Mouse (Mus musculus): ENCODE measurements around the gene Pelp1. TPM values are rescaled to one million over a fixed set of nuclear protein-coding genes. Genes with fewer than 3 reads are reported as not detected.
A peak's percentile ranks its signal among the peaks of the same experiment; 100 is the strongest.
"Not testable (repeated sequence)": the region's sequence is repeated elsewhere in the genome, so short reads cannot be mapped to it uniquely, and the experiment has no call there.

Pelp1 gene
- polyA plus RNA-seq, 1 experiment from 2014 or later = 33.7 TPM

- Histone ChIP-seq H3K27me3 (no peaks in the 10 kb centered on the region; the same call in 1 of the 2 replicates), H3K27ac (no peak overlapping the region), H3K4me3 (no peak overlapping the region), H3K36me3 (no peaks in the 10 kb centered on the region), H3K4me2 (no peak overlapping the region), H3K9ac (no peak overlapping the region), H3K4me1 (no peaks in the 10 kb centered on the region), H3K9me3 (no peaks in the 10 kb centered on the region)
- no peak for ATAC-seq (ENCODE audit: insufficient number of reproducible peaks, low FRiP score, low TSS enrichment, low read depth)
- WGBS = 64% methylated on average over 7 of the region's 7 CpGs
Measured at GRCm38 (mm10) chr11:70372849-70373557, 36.8 kb downstream of the Pelp1 start.

GRCm38 (mm10) chr11:70372396-70372795, 37.4 kb downstream of the Pelp1 start:
- Histone ChIP-seq H3K4me3 (no peak overlapping the region), H3K4me1 (no peaks in the 10 kb centered on the region), H3K9me3 (no peaks in the 10 kb centered on the region), H3K27ac (no peak overlapping the region), H3K4me2 (no peak overlapping the region), H3K27me3 (no peaks in the 10 kb centered on the region; the same call in 1 of the 2 replicates), H3K9ac (no peak overlapping the region), H3K36me3 (no peaks in the 10 kb centered on the region)
- ATAC-seq (ENCODE audit: insufficient number of reproducible peaks, low FRiP score, low TSS enrichment, low read depth) = no peak

GRCm38 (mm10) chr11:70368626-70369025, 41.2 kb downstream of the Pelp1 start:
- not testable (repeated sequence) for H3K4me2 ChIP-seq; H3K27ac ChIP-seq; ATAC-seq (ENCODE audit: insufficient number of reproducible peaks, low FRiP score, low TSS enrichment, low read depth); H3K9ac ChIP-seq; H3K36me3 ChIP-seq; H3K9me3 ChIP-seq; H3K4me3 ChIP-seq; H3K27me3 ChIP-seq; H3K4me1 ChIP-seq
- WGBS = 68% methylated on average over 2 of the region's 2 CpGs

- H3K27me3 ChIP-seq; H3K27ac ChIP-seq; H3K4me3 ChIP-seq; ATAC-seq (ENCODE audit: insufficient number of reproducible peaks, low FRiP score, low TSS enrichment, low read depth); H3K9ac ChIP-seq; H3K9me3 ChIP-seq; H3K4me2 ChIP-seq; H3K4me1 ChIP-seq; H3K36me3 ChIP-seq: not testable (repeated sequence)
- 81% methylated on average over 6 of the region's 6 CpGs for whole genome bisulfite sequencing
Measured at GRCm38 (mm10) chr11:70367701-70368100, 42.1 kb downstream of the Pelp1 start.

- no peak within 1 kb of the TSS for H3K9ac ChIP-seq
- ATAC-seq (ENCODE audit: insufficient number of reproducible peaks, low FRiP score, low TSS enrichment, low read depth) = no peak
- no peaks in the 10 kb centered on the region for H3K36me3 ChIP-seq
- peaks cover 10% of the 10 kb centered on the region for H3K4me1 ChIP-seq
- H3K27ac ChIP-seq = no peak within 1 kb of the TSS
- peaks cover 61% of the 10 kb centered on the region for H3K27me3 ChIP-seq
- peak within 1 kb of the TSS; percentile 27 for H3K4me3 ChIP-seq
- H3K9me3 ChIP-seq = no peaks in the 10 kb centered on the region
- H3K4me2 ChIP-seq = peak within 1 kb of the TSS; percentile 50
- 1% methylated on average over 19 of the region's 19 CpGs for WGBS
Measured at GRCm38 (mm10) chr11:70351868-70352267, 58.0 kb downstream of the Pelp1 start, which contains the start of gene Alox15. Gene Alox15 (minus strand): TSS chr11:70352031.

GRCm38 (mm10) chr11:70348630-70349029, 61.2 kb downstream of the Pelp1 start:
- Histone ChIP-seq H3K4me2 (no peak overlapping the region), H3K4me1 (peaks cover 10% of the 10 kb centered on the region), H3K27ac (no peak overlapping the region), H3K4me3 (no peak overlapping the region), H3K36me3 (no peaks in the 10 kb centered on the region), H3K9me3 (no peaks in the 10 kb centered on the region), H3K27me3 (peaks cover 66% of the 10 kb centered on the region), H3K9ac (no peak overlapping the region)
- ATAC-seq (ENCODE audit: insufficient number of reproducible peaks, low FRiP score, low TSS enrichment, low read depth) = no peak
- WGBS = 75% methylated on average over 9 of the region's 9 CpGs

GRCm38 (mm10) chr11:70347861-70348260, 62.0 kb downstream of the Pelp1 start:
- no peaks in the 10 kb centered on the region for H3K36me3 ChIP-seq
- H3K4me2 ChIP-seq = no peak overlapping the region
- no peak for ATAC-seq (ENCODE audit: insufficient number of reproducible peaks, low FRiP score, low TSS enrichment, low read depth)
- H3K9me3 ChIP-seq = no peaks in the 10 kb centered on the region
- no peak overlapping the region for H3K27ac ChIP-seq
- peaks cover 10% of the 10 kb centered on the region for H3K4me1 ChIP-seq
- H3K4me3 ChIP-seq = no peak overlapping the region
- H3K9ac ChIP-seq = no peak overlapping the region
- H3K27me3 ChIP-seq = peaks cover 58% of the 10 kb centered on the region
- WGBS = 80% methylated on average over 10 of the region's 10 CpGs

GRCm38 (mm10) chr11:70345546-70345945, 64.3 kb downstream of the Pelp1 start:
- WGBS = 92% methylated on average over 8 of the region's 8 CpGs

GRCm38 (mm10) chr11:70345061-70345460, 64.8 kb downstream of the Pelp1 start:
- H3K9me3 ChIP-seq = no peaks in the 10 kb centered on the region
- no peaks in the 10 kb centered on the region for H3K4me1 ChIP-seq
- WGBS = 72% methylated on average over 10 of the region's 10 CpGs
- H3K27me3 ChIP-seq = peaks cover 32% of the 10 kb centered on the region
- H3K4me2 ChIP-seq = no peak overlapping the region
- no peak for ATAC-seq (ENCODE audit: insufficient number of reproducible peaks, low FRiP score, low TSS enrichment, low read depth)
- no peak overlapping the region for H3K9ac ChIP-seq
- no peaks in the 10 kb centered on the region for H3K36me3 ChIP-seq
- no peak overlapping the region for H3K4me3 ChIP-seq
- no peak overlapping the region for H3K27ac ChIP-seq

More at GRCm38 (mm10) chr11:70345546-70345945, 64.3 kb downstream of the Pelp1 start:
- Histone ChIP-seq H3K36me3 (no peaks in the 10 kb centered on the region), H3K9me3 (no peaks in the 10 kb centered on the region), H3K4me2 (no peak overlapping the region), H3K27me3 (peaks cover 36% of the 10 kb centered on the region), H3K9ac (no peak overlapping the region), H3K27ac (no peak overlapping the region), H3K4me3 (no peak overlapping the region), H3K4me1 (no peaks in the 10 kb centered on the region)
- no peak for ATAC-seq (ENCODE audit: insufficient number of reproducible peaks, low FRiP score, low TSS enrichment, low read depth)

Small RNAs within 50 kb of the gene (microRNA-seq; reads per million reads assigned to microRNA genes)
- not detected for gene Mir7115

Other genes with a start within 250 kb of the Pelp1 start
- gene Slc16a11, start 197.3 kb downstream of the Pelp1 start, polyA plus RNA-seq (2015; fragmentation: Nextera tagmentation; extraction: Ambion mirVana) = 1.5 and 1.6 TPM in 2 replicates
- gene Slc16a13, start 189.0 kb downstream of the Pelp1 start, polyA plus RNA-seq (2015; fragmentation: Nextera tagmentation; extraction: Ambion mirVana) = 11.0 and 12.3 TPM in 2 replicates
- gene Bcl6b, start 180.2 kb downstream of the Pelp1 start, polyA plus RNA-seq (2015; fragmentation: Nextera tagmentation; extraction: Ambion mirVana) = 12.1 and 13.9 TPM in 2 replicates
- 154 and 172 TPM in 2 replicates for gene 0610010K14Rik, start 172.1 kb downstream of the Pelp1 start, polyA plus RNA-seq (2015; fragmentation: Nextera tagmentation; extraction: Ambion mirVana)
- gene Gm21988, start 170.2 kb downstream of the Pelp1 start, polyA plus RNA-seq (2015; fragmentation: Nextera tagmentation; extraction: Ambion mirVana) = 12.1 TPM in 2 replicates
- gene Rnasek, start 170.2 kb downstream of the Pelp1 start, polyA plus RNA-seq (2015; fragmentation: Nextera tagmentation; extraction: Ambion mirVana) = 219 and 226 TPM in 2 replicates
- gene Alox12, start 154.7 kb downstream of the Pelp1 start, polyA plus RNA-seq (2015; fragmentation: Nextera tagmentation; extraction: Ambion mirVana) = 17.4 and 19.3 TPM in 2 replicates
- gene Alox12e, start 87.4 kb downstream of the Pelp1 start, polyA plus RNA-seq (2015; fragmentation: Nextera tagmentation; extraction: Ambion mirVana) = 0.50 and 0.61 TPM in 2 replicates
- 0.23 and 0.62 TPM in 2 replicates for gene Alox15, start 58.0 kb downstream of the Pelp1 start, polyA plus RNA-seq (2015; fragmentation: Nextera tagmentation; extraction: Ambion mirVana)
- 19.6 and 22.2 TPM in 2 replicates for gene Arrb2, start 22.6 kb upstream of the Pelp1 start, polyA plus RNA-seq (2015; fragmentation: Nextera tagmentation; extraction: Ambion mirVana)
- gene Med11, start 41.9 kb upstream of the Pelp1 start, polyA plus RNA-seq (2015; fragmentation: Nextera tagmentation; extraction: Ambion mirVana) = 37.6 and 40.2 TPM in 2 replicates
- gene Zmynd15, start 49.4 kb upstream of the Pelp1 start, polyA plus RNA-seq (2015; fragmentation: Nextera tagmentation; extraction: Ambion mirVana) = 0.51 and 0.76 TPM in 2 replicates
- gene Cxcl16, start 50.0 kb upstream of the Pelp1 start, polyA plus RNA-seq (2015; fragmentation: Nextera tagmentation; extraction: Ambion mirVana) = 5.3 and 6.8 TPM in 2 replicates
- 0.37 and 0.45 TPM in 2 replicates for gene Tm4sf5, start 95.2 kb upstream of the Pelp1 start, polyA plus RNA-seq (2015; fragmentation: Nextera tagmentation; extraction: Ambion mirVana)
- 0.23 and 0.27 TPM in 2 replicates for gene Vmo1, start 104.6 kb upstream of the Pelp1 start, polyA plus RNA-seq (2015; fragmentation: Nextera tagmentation; extraction: Ambion mirVana)
- gene Gltpd2, start 109.2 kb upstream of the Pelp1 start, polyA plus RNA-seq (2015; fragmentation: Nextera tagmentation; extraction: Ambion mirVana) = 0.26 and 0.65 TPM in 2 replicates
- gene Psmb6, start 115.3 kb upstream of the Pelp1 start, polyA plus RNA-seq (2015; fragmentation: Nextera tagmentation; extraction: Ambion mirVana) = 660 and 698 TPM in 2 replicates
- not detected in 2 replicates for gene Gm40193, start 122.9 kb upstream of the Pelp1 start, polyA plus RNA-seq (2015; fragmentation: Nextera tagmentation; extraction: Ambion mirVana)
- 10.4 and 11.9 TPM in 2 replicates for gene Pld2, start 130.0 kb upstream of the Pelp1 start, polyA plus RNA-seq (2015; fragmentation: Nextera tagmentation; extraction: Ambion mirVana)
- gene Mink1, start 152.8 kb upstream of the Pelp1 start, polyA plus RNA-seq (2015; fragmentation: Nextera tagmentation; extraction: Ambion mirVana) = 14.1 TPM in 2 replicates
- not detected in 2 replicates for gene 4930544D05Rik, start 205.8 kb upstream of the Pelp1 start, polyA plus RNA-seq (2015; fragmentation: Nextera tagmentation; extraction: Ambion mirVana)
- 0.41 TPM in 1 of 2 replicates, not detected in the other for gene Chrne, start 209.2 kb upstream of the Pelp1 start, polyA plus RNA-seq (2015; fragmentation: Nextera tagmentation; extraction: Ambion mirVana)
- 0.26 and 0.29 TPM in 2 replicates for gene Gp1ba, start 229.1 kb upstream of the Pelp1 start, polyA plus RNA-seq (2015; fragmentation: Nextera tagmentation; extraction: Ambion mirVana)
- gene Rnf167, start 237.2 kb upstream of the Pelp1 start, polyA plus RNA-seq (2015; fragmentation: Nextera tagmentation; extraction: Ambion mirVana) = 124 TPM in 2 replicates
- 165 and 188 TPM in 2 replicates for gene Slc25a11, start 237.4 kb upstream of the Pelp1 start, polyA plus RNA-seq (2015; fragmentation: Nextera tagmentation; extraction: Ambion mirVana)
- gene Pfn1, start 244.6 kb upstream of the Pelp1 start, polyA plus RNA-seq (2015; fragmentation: Nextera tagmentation; extraction: Ambion mirVana) = 1,605 and 1,679 TPM in 2 replicates
- gene Eno3, start 247.2 kb upstream of the Pelp1 start, polyA plus RNA-seq (2015; fragmentation: Nextera tagmentation; extraction: Ambion mirVana) = 71.5 and 252 TPM in 2 replicates